Mouse (Mus musculus): Measurements from ENCODE around the gene Rab5if.

DNA sequence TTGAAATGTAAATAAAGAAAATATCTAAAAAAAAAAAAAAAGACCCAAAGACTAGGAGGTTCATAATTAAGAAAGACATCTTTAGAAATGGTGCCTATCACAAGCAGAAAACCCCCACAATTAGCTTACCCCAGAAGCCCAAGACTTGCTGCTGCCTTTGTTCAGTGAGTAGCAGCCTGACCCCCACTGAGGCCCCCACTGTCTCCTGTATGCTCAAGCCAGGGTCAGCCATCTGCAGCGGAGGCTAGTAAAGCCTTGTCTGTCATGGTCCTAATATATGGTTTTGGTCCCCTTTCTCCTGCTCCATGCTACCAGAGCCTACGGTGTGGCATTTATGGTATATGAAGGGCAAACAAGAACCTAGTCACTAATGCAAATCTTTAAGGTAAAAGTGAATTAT lies 38.4 kb downstream of the Rab5if start:
- TF ChIP-seq CTCF (IDR thresholded peaks at IDR 0.05; ENCODE audit: low read depth), result no peak
- no peak for TF ChIP-seq EP300 (optimal IDR thresholded peaks at IDR 0.05)
